Mouse (Mus musculus) erythroblast, adult 5-6 weeks (primary cell): ENCODE measurements around the gene Kcnk6. TPM values are rescaled to one million over a fixed set of nuclear protein-coding genes. Genes with fewer than 3 reads are reported as not detected.

Source experiments
- ATAC-seq: replicated peaks from 2 replicates; pipeline ENCODE4 v1.8.0; 2016; ENCODE audit warnings: moderate number of reproducible peaks, mild to moderate bottlenecking, moderate TSS enrichment, inconsistent platforms; ENCODE audit not compliant: poor library complexity, low FRiP score, severe bottlenecking
- total RNA-seq, 2 experiments: library from RNA; stranded (forward) in 1 of 2; stranded (reverse) in 1 of 2; fragments of 150-400 nt in 1 of 2; fragments of 200-764, 138-1000 nt in 1 of 2; gene quantifications; 2 replicates each; pipeline versions ENCODE4 v1.2.3 to v1.2.4; 2015 to 2017; ENCODE audit warnings: low replicate concordance in 2 of 2

Kcnk6 gene
- total RNA-seq (2015; ENCODE audit: low replicate concordance) (0.38 and 1.7 TPM in 2 replicates), total RNA-seq (2017; ENCODE audit: low replicate concordance) (2.9 and 4.2 TPM in 2 replicates)

DNA sequence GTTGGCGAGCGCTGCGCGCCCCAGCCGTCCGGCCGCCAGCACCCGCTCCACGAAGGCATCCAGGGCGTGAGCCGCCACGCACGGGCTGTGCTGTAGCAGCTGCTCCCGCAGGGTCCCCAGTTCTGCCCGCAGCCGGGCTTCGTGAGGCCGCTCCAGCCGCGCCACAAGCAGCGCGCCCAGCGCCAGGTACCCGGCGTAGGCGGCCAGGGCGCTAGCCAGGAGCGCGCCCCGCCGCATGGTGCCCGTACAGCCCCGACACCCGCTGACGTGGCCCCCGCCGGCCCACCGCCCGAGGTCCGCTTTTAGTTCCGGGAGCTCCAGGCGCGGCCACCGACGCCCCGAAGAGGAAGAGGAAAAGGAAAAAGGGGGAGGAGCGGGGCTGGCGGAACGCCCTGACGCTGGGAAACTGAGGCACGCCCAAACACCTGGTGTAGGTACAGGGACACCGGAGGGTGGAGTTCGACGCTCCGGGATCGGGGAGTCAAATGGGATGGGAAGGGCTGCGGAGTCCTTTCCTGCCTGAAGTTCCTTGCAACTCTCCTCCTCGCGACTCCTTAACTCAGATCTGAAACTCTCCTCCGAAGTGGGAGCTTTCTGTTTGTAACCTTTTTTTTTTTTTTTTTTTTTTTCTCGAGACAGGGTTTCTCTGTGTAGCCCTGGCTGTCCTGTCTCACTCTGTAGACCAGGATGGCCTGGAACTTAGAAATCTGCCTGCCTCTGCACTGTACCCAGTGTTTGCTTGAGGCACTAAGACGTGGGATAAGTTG lies at the start of gene Kcnk6:
Gene Kcnk6, minus strand, starts transcription at position 269 of the 767 bp plus-strand sequence.
- no peak for ATAC-seq

DNA sequence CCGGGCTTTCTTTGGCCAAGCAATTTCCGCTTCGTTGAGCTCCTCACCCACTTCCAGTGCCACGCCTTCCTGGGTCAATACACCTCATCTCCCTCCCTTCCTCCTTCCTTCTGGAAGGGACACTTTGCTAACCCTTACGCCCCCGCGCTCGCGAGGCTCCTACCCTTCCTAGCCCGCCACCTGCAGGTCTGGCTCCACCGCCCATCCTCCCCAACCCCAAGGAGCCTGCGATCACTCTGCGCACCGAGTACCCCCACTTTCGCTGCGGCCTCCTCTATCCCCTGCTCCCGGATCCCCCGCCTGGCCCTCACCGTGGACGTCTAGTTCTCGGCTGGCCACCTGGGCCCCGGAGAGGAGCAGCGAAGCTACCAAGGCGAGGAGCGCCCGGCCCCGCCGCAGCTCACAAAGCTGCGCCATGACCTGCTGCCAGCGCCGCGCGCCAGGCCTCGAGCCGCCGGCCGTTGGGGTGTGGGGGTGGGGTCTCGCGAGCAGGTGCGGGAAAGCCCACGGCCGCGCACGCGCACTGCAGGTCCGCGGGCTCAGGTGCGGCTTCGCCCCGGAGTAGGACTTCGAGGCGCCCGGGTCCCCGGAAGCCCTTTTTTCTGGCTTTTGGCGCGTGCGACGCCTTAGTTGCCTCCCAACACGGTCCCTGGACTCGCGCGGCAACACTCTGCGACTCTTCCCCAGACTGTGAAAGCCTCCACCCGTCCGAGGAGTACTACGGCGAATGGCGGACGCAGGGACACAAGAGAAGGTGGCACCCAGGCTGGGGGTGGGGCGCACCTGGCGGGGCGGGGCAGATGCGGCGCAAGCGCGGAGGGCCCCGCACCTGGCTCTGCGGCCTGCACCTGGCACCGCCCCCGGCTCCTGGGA lies 49.1 kb upstream of the Kcnk6 start, which contains the start of gene Spint2:
Gene Spint2, minus strand, starts transcription at position 712 of the 873 bp plus-strand sequence.
- ATAC-seq: no peak

DNA sequence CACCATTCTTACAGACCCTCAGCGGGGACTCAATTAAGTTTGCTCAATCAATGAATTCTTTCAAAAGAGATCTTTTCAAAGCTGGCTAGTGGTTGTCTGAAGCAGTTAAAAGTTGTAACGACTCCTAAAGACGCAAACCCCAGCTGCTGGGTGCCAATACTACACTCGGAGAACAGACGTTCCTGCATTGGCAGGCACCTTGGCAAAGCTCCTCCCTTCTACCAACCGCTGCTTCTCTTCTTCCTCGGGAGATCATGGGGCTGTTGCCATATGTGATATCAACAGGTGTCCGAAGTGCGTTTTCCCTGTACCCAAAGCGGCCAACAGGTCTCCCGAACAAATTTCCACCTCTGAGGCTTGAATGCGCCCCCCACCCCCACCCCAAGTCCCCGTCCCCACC lies 48.5 kb upstream of the Kcnk6 start:
- no peak for ATAC-seq

DNA sequence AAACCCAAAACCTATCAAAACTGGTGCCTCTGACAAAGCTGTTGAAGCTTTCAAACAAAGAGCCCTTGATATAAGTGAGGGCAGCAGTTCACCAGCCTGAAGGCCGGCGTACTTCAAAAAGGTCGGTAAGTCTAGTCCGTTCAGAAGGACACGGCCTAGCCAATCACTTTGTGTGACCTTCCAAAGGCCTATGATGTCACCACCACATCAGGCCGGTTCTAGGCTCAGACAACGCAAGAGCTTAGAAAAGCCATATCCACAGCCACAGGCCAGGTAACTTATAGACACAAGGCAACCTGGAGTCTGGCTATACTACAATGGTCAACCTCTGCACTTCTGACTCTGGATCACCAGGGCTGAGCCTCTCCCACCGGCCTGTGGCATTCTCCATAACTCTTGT lies 47.6 kb upstream of the Kcnk6 start:
- ATAC-seq: no peak

DNA sequence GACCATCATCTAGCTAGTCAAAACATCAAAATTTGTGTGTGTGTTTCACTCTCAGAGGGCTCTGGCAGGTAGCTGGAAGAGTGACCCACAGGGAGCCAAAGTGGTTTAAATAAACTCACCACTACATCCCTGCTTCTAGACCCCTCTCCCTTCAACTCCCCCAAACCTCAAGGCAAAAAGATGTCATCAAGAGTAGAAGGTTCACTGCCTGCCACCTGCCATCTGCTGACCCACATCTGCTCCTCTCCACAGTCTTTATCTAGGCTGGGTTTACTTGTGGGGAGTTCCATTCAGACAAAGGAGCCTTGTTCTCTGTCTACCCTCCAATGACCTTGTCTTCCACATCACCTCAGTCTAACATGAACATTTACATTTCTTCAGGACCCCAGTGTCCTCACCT lies 46.9 kb upstream of the Kcnk6 start:
- ATAC-seq: no peak

DNA sequence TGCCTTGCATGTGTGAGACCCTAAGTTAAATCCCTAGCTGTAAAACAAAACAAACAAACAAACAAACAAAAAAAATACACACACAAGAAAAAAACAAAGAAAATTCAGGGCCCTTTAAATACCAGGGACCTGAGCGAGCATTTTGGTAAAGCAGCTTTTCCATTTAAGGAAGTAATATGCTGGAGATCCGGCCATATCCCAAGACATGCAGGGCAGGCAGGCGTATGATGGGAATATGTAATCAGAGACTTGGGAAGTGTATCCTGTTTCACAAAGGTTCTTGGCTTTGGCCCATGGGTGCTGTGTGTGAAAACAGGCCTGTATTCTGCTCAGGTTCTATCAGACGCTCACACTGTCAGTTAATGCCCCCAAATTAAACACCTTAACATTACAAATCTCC lies 45.2 kb upstream of the Kcnk6 start:
- no peak for ATAC-seq

DNA sequence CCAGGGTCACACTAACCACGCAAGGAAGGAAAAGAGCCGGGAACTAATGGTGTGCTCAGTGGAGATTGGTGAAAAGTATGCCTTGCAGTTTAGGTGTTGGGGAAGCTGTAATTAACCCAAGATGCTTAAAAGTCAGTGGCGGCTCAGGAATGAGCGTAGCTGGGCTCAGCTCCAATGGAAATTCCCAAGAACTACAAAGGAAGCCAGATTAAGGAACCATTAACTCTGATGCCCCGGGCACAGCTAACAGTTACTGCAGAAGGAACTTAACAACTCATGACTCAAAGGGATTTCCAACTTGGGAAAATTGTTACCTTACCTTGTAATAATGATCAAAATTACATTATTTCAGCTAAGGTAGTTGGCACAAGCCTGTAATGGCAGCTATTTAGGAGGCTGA lies 44.4 kb upstream of the Kcnk6 start:
- ATAC-seq: no peak

DNA sequence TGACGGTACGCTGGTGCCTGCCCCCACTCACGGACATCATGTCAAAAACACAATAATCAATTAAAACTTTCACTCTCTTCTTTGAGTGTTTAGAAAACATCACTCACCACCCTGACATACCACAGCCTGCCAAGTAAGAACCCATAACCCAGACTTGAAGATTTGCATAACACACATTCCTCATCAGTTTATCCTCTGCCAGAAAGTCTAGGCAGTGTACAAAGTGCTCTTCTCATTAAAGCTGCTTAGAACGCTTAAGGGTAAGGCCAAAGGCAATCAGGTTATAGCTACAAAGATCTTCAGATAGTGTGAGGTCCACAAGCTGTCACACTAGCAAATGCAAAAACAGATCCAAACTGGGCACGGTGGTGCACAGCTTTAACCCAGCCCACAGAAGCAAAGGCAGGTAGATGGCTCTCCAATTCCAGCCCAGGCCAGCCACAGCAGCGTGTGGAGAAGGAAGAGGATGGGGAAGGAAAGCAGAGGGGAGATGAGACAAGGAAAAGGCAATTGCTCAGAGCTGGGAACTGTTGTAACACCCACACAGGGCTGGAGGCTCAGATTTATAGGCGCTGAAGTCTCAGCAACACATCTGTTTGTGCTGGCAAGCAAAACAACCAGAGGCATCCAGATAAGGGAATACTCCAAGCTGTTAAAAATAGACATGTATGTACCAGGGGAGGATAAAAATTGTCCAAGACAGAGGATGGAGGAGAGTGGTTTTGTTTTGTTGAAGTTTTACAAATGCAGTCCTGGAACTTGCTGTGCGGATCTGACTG lies 39.6 kb upstream of the Kcnk6 start:
- no peak for ATAC-seq

DNA sequence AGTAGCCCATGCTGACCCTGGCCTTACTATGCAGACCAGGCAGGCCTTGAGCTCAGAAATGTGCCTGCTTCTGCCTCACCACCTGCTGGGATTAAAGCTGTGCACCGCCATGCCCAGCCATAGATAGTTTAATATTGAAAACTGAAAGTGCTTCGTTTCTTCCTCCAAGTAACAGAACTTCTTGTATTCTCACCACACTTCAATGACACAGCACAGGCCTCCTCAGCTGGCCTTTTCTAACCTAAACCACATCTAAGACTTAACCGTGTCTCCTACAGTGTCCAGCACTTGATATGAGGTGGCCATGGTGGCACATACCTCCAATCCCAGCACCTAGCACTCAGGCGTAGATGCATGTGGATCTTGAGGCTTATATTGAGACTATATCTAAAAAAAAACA lies 38.1 kb upstream of the Kcnk6 start:
- no peak for ATAC-seq

DNA sequence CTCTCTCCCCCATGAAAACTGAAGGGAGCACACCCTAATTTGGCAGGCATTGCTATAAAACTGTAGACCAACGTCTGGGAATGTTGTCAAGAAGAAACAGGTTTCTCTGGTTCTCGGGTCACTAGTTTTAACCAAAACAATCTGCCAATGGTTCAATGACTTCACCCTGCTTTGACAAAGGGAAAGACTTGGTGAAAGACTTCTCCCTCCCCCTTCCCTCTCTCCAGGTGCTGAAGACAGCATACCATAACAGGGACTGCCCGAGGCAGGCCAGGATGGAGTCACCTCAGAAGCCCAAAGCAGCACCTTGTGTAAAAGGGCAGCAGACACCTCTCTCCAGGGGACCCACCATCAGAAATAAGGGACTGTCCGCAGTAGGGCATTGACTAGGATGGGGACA lies 34.6 kb upstream of the Kcnk6 start:
- no peak for ATAC-seq

DNA sequence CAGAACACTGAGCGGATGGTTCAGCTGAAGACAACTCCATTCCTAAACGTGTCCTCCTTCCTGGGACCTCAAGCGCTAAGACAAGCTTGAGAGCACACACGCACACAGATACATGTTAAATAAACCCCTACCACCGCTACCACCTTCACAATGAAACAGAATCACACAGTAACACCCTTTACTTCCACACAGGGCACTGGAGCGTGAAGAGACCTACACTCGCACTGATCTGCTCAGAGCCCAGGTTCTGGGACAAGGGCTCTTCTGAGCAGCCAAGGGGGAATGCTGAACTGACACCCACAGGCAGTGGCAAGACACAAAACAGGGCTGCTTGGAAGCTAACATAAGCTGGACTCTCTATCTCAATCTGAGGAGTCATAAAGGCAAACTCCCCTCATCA lies 33.3 kb upstream of the Kcnk6 start:
- no peak for ATAC-seq

DNA sequence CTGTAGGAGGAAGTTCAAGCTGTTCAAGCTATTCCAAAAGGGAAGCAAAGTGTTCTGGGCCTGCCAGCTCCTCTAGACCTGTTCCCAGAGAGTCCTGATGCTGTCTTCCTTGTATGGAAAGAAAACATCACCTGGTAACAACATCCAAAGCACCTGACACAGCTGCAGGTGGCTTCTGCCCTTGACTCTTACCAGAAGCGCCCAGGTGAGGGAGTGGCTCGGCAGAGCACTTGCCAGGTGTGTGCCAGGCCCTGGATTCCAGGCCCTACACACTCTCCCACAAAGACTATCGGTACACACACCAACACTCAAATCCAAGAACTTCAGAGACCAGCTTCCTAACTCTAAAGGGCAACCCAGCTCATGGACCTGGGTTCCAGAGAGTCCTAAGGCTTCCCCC lies 31.5 kb upstream of the Kcnk6 start:
- ATAC-seq: no peak

DNA sequence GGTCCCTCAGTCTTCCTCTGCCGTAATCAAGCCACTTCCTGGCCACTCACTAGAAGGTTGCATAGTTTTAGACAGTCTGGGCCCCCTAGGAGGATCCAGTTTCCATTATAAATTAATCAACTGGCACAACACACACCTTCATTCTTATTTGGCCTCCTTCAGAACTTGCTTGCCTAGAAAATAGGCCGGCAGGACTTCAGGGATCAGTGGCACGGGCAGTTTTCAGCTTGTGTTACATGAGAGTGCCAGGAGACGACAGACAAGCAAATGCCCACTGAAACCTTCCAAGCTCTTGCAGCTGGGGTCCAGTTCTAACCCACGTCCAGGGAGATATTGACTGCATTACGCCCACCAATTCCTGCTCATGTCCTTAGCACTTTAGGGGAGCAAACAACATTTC lies 29.8 kb upstream of the Kcnk6 start:
- ATAC-seq: no peak

DNA sequence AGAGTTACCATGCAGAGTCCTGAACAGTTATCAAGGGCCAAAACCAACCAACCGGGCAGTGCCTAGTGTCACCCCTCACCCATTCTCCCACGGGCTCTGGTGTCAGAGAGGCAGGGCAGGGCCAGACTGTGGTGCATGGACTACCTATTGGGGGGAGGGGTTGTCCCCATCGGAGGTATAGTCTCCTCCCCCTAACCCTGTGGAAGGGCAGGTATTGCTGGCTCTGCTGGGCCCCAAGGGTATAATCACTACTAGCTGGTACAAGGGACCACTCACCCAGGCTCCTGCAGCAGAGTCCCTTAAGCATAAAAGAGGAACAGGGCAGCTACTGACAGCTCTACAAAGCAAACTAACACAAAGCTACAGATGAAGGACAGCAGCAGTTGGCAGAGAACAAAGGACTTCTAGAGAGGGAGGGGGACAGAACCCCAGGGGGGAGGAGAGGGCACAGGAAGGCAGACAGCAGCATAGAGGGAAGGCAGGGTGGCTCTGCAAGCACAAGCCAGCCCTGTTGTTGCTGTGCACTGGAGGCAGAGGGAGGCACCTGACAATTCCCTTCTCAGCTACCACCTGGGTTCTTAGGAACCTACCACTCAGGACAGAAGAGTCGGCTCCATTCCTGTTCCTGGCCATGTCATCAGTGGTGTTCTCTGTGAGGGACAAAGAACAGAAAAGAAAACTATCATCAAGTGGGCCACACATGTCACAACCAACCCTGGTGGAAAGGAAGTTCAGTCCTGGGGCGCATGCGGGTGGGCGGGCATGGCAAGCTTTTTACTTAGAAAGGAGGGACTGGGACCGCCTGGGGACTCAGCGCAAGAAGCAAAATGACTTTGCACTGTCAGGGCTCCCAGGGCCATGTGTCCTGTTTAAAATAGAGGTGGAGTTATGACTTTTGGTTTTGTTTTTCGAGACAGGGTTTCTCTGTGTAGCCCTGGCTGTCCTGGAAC lies 27.7 kb upstream of the Kcnk6 start:
- no peak for ATAC-seq

DNA sequence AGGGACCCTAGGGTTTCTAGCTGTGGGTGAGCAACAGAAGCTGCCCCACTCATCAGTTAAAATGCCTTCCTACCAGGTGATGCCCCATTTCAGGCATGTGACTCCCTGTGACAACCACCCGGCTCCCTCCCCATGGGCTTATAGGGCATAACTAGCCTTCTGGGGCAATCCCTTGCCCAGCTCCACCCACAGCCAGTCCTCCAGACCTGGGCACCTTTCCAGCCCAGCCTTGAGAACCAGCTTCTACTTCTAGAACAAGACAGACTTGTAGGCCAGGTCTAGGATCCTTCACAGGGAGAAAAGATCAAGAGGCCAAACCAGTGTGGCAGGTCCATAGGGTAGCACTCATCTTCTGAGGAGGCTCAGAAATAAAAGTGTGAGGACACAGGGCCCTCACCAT lies 25.1 kb upstream of the Kcnk6 start:
- ATAC-seq: no peak

DNA sequence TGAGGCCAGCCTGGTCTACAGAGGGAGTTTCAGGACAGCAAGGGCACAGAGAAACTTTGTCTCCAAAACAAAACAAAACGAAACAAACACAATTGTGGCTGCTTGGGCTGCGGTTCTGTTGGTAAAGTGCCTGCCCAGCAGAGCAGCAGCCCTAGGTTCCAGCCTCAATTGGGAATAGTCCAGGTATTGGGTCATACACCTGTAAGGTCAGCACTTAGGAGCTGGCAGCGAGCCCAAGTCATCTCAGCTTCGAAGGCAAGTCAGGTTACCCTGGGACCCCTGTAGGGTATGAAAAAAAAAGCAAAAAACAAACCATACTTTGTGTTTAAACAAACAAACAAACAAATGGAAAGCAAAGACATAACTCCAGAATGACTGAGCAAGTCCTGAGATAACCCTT lies 23.6 kb upstream of the Kcnk6 start:
- ATAC-seq: no peak

DNA sequence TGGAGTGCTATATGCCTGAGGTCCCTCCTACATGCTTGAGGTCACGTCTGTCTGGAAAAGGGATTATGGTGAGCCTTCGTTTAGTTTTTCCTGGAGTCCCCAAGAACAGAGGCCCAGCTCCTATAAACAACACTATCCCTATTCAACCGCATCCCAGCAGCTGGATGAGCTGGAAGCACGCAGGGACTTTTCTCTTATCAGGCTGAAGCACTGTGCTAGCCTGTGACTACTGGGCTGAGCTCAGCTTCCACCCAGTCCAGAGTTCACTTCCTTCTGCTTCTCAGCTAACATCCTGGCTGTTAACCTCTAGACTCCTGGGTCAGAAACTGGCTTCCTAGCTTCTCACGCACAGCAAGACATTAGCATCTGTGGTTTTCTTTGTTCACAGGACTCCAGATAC lies 21.5 kb upstream of the Kcnk6 start:
- no peak for ATAC-seq

DNA sequence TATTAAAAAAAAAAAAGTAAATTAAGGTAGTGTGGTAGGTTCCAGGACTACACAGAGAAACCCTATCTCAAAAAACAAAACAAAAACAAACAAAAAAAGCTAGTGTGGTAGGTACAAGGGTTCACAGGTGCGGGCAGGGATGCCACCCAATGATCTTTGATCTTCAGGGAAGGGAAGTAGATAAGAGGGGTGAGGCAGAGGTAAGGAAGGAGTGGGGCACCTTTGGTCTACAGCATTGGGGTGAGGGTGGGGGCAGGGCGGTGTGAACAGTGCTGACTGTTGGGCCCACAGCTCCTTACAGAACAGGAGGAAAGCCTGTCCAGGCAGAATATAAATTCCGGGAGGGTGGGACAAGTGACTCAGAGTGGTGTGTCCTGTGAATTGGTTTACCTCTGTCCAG lies 18.9 kb upstream of the Kcnk6 start:
- no peak for ATAC-seq

DNA sequence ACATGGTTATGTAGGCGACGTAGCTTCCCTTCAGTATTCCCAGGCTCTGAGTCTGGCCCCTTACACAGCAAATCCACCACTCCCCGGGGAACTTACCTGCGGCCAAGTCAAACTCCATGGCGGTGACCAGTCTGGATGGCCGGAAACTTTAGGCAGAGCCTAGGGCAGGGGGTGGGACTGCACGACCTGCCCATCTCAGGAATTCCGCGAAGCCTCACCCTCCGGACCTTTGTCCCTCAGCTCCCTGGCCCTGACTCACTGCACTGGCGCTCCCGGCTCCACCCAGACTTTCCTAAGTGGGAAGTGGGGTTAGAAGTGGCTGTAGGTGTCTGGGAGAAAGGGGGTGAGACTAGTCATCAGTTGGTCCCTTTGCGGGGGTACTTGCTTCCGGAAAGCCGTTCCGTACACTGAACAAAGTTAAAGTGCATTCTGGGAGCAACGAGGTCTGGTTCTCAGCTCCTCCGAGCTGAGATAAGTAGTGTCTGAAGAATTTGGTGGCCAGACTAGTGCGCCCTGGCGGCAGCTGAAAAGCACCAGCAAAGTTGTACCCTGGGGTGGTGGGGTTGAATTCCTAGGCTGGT lies 16.0 kb upstream of the Kcnk6 start, which contains the start of gene 2200002D01Rik:
Gene 2200002D01Rik, minus strand, starts transcription at position 206 of the 581 bp plus-strand sequence.
- ATAC-seq: no peak
